Mouse (Mus musculus) left cerebral cortex, postnatal 14 days (tissue): ENCODE data around the gene Oxct1. TPM values are rescaled to one million over a fixed set of nuclear protein-coding genes. Genes with fewer than 3 reads are reported as not detected.

Source experiments
- DNase-seq, 2 experiments: peaks; one replicate each; pipeline ENCODE4 v3.0.0; 2021 to 2022; ENCODE audit warnings: low spot score in 2 of 2, mixed read lengths in 1 of 2
- intact Hi-C: fragments of 180-260 bp; cut with DNase I; formaldehyde crosslinking; loops from one replicate; pipeline ENCODE4 v1.15.1; 2025
- total RNA-seq, 2 experiments: library from RNA; stranded (reverse); gene quantifications; 2 replicates each; pipeline ENCODE4 v1.2.3; 2021

Gene Oxct1
- total RNA-seq, 2 experiments from 2014 or later, result 545 to 573 TPM

DNA sequence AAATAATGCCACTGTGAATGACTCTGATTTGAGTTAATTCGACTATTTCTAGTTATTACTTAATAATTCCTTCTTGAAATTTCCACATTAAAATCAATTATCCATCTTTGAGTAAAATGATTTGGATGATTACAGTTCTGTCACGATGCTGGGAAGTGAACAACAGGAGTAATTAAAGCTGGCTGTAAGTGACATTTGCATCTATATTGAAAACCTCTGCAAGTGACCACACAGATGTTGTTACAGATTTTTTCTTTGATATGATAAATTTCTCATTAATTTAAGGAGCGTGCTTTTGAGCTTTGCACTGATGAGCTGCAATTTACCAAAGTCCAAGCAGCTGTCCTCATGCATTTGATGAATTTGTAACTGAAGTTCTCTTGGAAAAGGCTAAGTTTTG, 64.4 kb downstream of the Oxct1 start:
- no peak for DNase-seq
- intact Hi-C loops, result no loop called here

DNA sequence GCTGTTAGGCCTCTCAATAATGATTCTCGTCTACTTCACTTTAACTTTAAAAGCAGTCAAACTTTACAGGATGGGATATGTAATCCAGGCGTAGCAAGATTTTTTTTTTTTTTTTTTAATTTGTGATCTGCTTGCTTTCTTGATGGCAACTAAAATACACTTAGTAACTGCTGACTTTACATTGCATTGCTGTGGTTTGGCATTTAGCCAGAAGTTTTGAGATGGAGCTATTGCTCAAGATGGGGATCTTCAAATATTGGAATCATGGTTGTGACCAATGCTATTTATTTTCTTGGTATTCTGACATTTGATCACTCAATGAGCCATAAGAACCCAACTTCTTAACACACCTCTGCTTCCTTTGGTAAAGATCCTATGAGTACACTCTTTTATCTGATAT, 66.4 kb downstream of the Oxct1 start:
- intact Hi-C loops, result no loop called here
- DNase-seq, result no peak

- no peak for DNase-seq
- intact Hi-C loops, result no loop called here
Observed at GRCm38 (mm10) chr15:4100341-4100921, 74.2 kb downstream of the Oxct1 start.

GRCm38 (mm10) chr15:4101025-4101424, 74.8 kb downstream of the Oxct1 start:
- intact Hi-C loops, result no loop called here
- DNase-seq, result no peak

DNA sequence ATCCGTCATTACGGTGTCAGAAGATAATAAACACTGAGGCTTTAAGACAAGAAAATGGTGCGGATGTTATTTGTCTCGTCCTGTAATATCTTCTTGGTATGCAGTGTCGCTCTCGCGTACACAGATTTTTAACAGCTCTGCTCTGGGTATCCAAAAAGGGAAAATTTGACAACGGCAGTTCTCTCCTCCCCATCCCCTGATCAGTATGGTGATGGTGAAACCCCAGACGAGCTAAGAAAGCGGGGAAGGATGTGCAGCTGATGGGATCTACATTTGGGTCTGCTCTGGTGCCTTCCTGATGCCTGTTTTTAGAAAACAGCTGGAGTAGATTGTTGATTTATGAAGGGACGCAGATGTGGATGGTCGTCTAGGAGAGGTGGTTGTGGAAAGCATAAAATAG, 78.1 kb downstream of the Oxct1 start:
- DNase-seq, result peak; percentile 15 to 18
- intact Hi-C loops, result no loop called here

DNA sequence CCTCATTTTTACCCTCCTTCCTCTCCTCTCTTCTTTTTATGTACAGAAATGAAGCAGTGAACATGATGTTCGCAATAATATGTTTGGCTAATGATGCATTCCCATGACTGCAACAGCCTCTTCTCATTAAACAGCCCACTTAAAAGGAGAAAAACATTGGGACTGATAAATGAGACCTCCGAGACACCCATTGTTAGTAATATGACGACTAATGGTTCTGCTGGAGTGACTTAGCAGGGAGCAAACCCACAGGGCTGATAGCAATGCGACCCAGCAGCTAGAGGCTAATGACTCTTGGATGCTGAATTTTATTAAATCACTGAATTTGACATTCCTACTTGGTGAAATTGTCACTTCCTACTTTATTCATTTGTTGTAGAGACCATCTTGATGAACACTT, 79.3 kb downstream of the Oxct1 start:
- DNase-seq, result no peak
- intact Hi-C loops, result no loop called here

DNA sequence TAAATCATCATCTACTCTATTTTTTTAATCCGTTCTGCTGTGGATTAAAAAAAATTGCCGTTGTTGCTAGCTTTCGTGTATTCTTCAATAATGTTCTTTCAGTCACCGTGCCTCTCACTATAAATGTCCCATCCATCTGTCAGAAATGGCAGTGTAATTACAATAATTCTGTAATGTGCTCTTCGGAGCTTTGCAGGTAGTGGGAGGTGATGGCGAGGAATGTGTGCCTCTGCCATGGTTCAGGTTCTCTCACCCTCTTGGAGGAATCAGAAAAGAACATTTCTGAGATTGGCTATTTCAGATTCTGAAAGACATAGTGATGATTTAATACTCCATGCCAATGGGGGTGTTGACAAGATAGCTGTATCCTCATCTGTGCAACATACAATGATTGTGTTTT, 93.8 kb downstream of the Oxct1 start:
- peak in 1 of 2 experiments; percentile 20 for DNase-seq
- intact Hi-C loops, result no loop called here

DNA sequence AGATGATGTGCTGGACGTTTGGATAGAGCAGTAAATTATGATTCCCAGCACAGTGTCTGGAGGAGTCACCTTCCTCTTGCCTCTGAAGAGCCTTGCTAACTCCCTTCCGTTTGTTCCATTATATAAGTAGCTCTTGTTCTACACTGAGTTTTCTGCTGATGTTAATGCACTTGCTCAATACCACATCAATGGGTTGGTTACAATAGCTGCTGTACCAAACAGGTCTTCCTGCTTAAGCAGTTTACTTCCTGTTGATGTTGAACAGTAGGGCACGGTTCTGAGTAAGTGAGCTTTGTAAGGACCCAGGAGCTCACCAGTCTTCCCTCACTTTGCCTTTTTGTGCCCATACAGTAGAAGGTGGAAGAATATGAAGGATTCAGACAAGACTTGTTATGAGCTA, 98.5 kb downstream of the Oxct1 start:
- DNase-seq, result no peak
- intact Hi-C loops, result no loop called here

GRCm38 (mm10) chr15:4138524-4138923, 112.3 kb downstream of the Oxct1 start:
- intact Hi-C loops, result no loop called here
- DNase-seq, result no peak

- DNase-seq, result peak; percentile 42 to 49
- intact Hi-C loops, result no loop called here
Observed at GRCm38 (mm10) chr15:4139516-4139915, 113.3 kb downstream of the Oxct1 start.

GRCm38 (mm10) chr15:4145352-4145751, 119.2 kb downstream of the Oxct1 start:
- intact Hi-C loops, result no loop called here
- DNase-seq, result no peak

DNA sequence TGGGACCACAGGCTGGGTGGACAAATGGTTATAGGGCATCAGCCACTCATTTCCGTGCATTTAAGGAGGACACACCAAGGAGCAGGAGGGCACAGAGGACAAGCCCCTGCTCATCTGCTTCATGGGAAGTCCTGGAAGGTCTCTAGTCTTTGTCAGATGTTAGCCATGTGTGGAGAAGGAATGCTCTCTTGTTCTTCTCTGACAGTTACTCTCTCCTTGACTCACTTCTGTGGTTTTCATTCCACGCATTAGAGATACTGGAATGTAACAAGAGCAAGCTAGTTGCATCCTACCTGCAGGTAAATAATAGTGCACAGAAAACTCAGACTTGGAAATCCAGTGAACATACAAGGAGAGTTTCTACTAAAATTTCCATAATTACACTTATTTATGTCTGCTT, 121.5 kb downstream of the Oxct1 start:
- intact Hi-C loops, result no loop called here
- no peak for DNase-seq

GRCm38 (mm10) chr15:4148649-4149389, 122.6 kb downstream of the Oxct1 start:
- intact Hi-C loops, result no loop called here
- DNase-seq, result no peak

- intact Hi-C loops, result no loop called here
- DNase-seq, result no peak
Observed at GRCm38 (mm10) chr15:4154646-4155045, 128.5 kb downstream of the Oxct1 start.

DNA sequence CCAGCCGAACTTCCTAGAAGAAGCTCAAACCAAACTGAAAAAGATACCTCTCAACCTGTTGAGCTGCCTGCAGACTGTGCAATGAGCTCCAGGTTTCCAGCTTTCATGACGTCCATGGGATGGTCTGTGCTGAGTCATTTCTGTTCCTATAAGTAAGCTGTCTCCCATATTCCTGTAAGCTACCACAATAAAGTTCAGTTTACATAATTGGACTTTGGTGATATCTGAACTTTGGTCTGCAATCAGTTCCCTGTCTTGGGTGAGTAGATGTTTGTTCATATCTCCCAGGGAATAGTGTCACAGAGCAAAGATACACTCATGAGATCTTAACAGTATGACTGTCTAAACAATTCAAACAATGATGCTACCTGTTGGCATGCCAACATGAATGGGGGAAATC, 141.8 kb downstream of the Oxct1 start:
- intact Hi-C loops, result no loop called here

GRCm38 (mm10) chr15:4171600-4171999, 145.4 kb downstream of the Oxct1 start:
- no peak for DNase-seq
- intact Hi-C loops, result no loop called here

More for the DNA sequence above, 141.8 kb downstream of the Oxct1 start:
- DNase-seq, result no peak

DNA sequence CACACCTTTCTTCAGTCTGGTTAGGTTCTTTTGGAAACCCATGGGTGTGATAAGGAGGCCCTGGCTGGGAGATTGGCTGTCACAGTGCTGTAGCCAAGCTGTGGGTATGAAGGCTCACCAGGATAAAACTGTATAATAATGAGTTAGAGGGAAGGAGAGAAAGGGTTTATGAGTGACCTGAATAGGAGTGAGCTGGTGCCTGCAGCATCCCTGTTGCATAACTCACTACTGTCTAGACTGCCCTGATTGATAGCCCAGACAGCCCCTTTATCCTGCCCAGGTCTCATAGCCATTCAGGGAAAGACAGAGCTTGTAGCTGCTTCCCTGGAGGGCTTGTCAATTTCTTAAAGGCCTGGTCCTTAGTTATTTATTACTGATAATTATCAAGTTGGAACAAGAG, 171.7 kb downstream of the Oxct1 start:
- intact Hi-C loops, result no loop called here

More for the DNA sequence above, 171.7 kb downstream of the Oxct1 start:
- no peak for DNase-seq
